Mouse (Mus musculus): ENCODE measurements around the gene Fbln5. TPM values are rescaled to one million over a fixed set of nuclear protein-coding genes. Genes with fewer than 3 reads are reported as not detected.

Fbln5 gene
- polyA plus RNA-seq, 1 experiment from 2014 or later = 7.6 TPM

- Histone ChIP-seq H3K4me2 (ENCODE audit: low read depth, low read length) (no peak overlapping the region), H3K36me3 (ENCODE audit: control insufficient read depth, insufficient read depth) (peaks cover 8% of the 10 kb centered on the region), H3K9ac (ENCODE audit: low read depth, low read length) (no peak overlapping the region), H3K9me3 (replicated peaks; ENCODE audit: control insufficient read depth, low read length) (no peaks in the 10 kb centered on the region), H3K27me3 (ENCODE audit: control insufficient read depth, insufficient read depth, low read depth, low read length) (no peaks in the 10 kb centered on the region), H3K4me3 (ENCODE audit: low read depth, low read length) (no peak overlapping the region), H3K4me1 (ENCODE audit: control insufficient read depth, low read depth, low read length) (no peaks in the 10 kb centered on the region), H3K27ac (ENCODE audit: low read length) (no peak overlapping the region)
- no peak for ATAC-seq (ENCODE audit: low read depth)
- WGBS (ENCODE audit: insufficient replicate concordance) = 73% methylated on average over 4 of the region's 4 CpGs
These were observed 15.9 kb upstream of the Fbln5 start for GRCm38 (mm10) chr12:101834715-101835114.

GRCm38 (mm10) chr12:101833776-101834175 is 14.9 kb upstream of the Fbln5 start:
- no peaks in the 10 kb centered on the region for H3K9me3 ChIP-seq (replicated peaks; ENCODE audit: control insufficient read depth, low read length)
- H3K27ac ChIP-seq (ENCODE audit: low read length) = no peak overlapping the region
- H3K9ac ChIP-seq (ENCODE audit: low read depth, low read length) = no peak overlapping the region
- H3K4me3 ChIP-seq (ENCODE audit: low read depth, low read length) = no peak overlapping the region
- H3K4me1 ChIP-seq (ENCODE audit: control insufficient read depth, low read depth, low read length) = no peaks in the 10 kb centered on the region
- WGBS (ENCODE audit: insufficient replicate concordance) = 81% methylated on average over 8 of the region's 8 CpGs
- no peak overlapping the region for H3K4me2 ChIP-seq (ENCODE audit: low read depth, low read length)
- H3K36me3 ChIP-seq (ENCODE audit: control insufficient read depth, insufficient read depth) = peaks cover 6% of the 10 kb centered on the region
- H3K27me3 ChIP-seq (ENCODE audit: control insufficient read depth, insufficient read depth, low read depth, low read length) = no peaks in the 10 kb centered on the region
- no peak for ATAC-seq (ENCODE audit: low read depth)

- Histone ChIP-seq H3K9me3 (replicated peaks; ENCODE audit: control insufficient read depth, low read length) (no peaks in the 10 kb centered on the region), H3K4me3 (ENCODE audit: low read depth, low read length) (no peak overlapping the region), H3K27me3 (ENCODE audit: control insufficient read depth, insufficient read depth, low read depth, low read length) (no peaks in the 10 kb centered on the region), H3K36me3 (ENCODE audit: control insufficient read depth, insufficient read depth) (peaks cover 5% of the 10 kb centered on the region; the same call in 1 of the 2 replicates), H3K9ac (ENCODE audit: low read depth, low read length) (no peak overlapping the region), H3K4me1 (ENCODE audit: control insufficient read depth, low read depth, low read length) (no peaks in the 10 kb centered on the region), H3K4me2 (ENCODE audit: low read depth, low read length) (no peak overlapping the region), H3K27ac (ENCODE audit: low read length) (no peak overlapping the region)
- WGBS (ENCODE audit: insufficient replicate concordance) = 81% methylated on average over 6 of the region's 6 CpGs
- no peak for ATAC-seq (ENCODE audit: low read depth)
These were observed 14.3 kb upstream of the Fbln5 start for GRCm38 (mm10) chr12:101833115-101833506.

GRCm38 (mm10) chr12:101832179-101833114 is 13.6 kb upstream of the Fbln5 start:
- Histone ChIP-seq H3K36me3 (ENCODE audit: control insufficient read depth, insufficient read depth) (peaks cover 2% of the 10 kb centered on the region; the same call in 1 of the 2 replicates), H3K4me3 (ENCODE audit: low read depth, low read length) (no peak overlapping the region), H3K9ac (ENCODE audit: low read depth, low read length) (no peak overlapping the region), H3K9me3 (replicated peaks; ENCODE audit: control insufficient read depth, low read length) (no peaks in the 10 kb centered on the region), H3K27ac (ENCODE audit: low read length) (no peak overlapping the region), H3K27me3 (ENCODE audit: control insufficient read depth, insufficient read depth, low read depth, low read length) (no peaks in the 10 kb centered on the region), H3K4me1 (ENCODE audit: control insufficient read depth, low read depth, low read length) (no peaks in the 10 kb centered on the region), H3K4me2 (ENCODE audit: low read depth, low read length) (no peak overlapping the region)
- ATAC-seq (ENCODE audit: low read depth) = no peak
- WGBS (ENCODE audit: insufficient replicate concordance) = 56% methylated on average over 7 of the region's 7 CpGs

GRCm38 (mm10) chr12:101831221-101831620 is 12.4 kb upstream of the Fbln5 start:
- ATAC-seq (ENCODE audit: low read depth) = no peak
- Histone ChIP-seq H3K36me3 (ENCODE audit: control insufficient read depth, insufficient read depth) (peaks cover 2% of the 10 kb centered on the region; the same call in 1 of the 2 replicates), H3K4me2 (ENCODE audit: low read depth, low read length) (no peak overlapping the region), H3K27me3 (ENCODE audit: control insufficient read depth, insufficient read depth, low read depth, low read length) (no peaks in the 10 kb centered on the region), H3K27ac (ENCODE audit: low read length) (no peak overlapping the region), H3K9me3 (replicated peaks; ENCODE audit: control insufficient read depth, low read length) (no peaks in the 10 kb centered on the region), H3K4me1 (ENCODE audit: control insufficient read depth, low read depth, low read length) (no peaks in the 10 kb centered on the region), H3K4me3 (ENCODE audit: low read depth, low read length) (no peak overlapping the region), H3K9ac (ENCODE audit: low read depth, low read length) (no peak overlapping the region)
- WGBS (ENCODE audit: insufficient replicate concordance) = 50% methylated on average over 4 of the region's 4 CpGs

GRCm38 (mm10) chr12:101823161-101823560 is 4.3 kb upstream of the Fbln5 start:
- H3K4me2 ChIP-seq (ENCODE audit: low read depth, low read length) = no peak overlapping the region
- H3K27me3 ChIP-seq (ENCODE audit: control insufficient read depth, insufficient read depth, low read depth, low read length) = peaks cover 17% of the 10 kb centered on the region
- no peaks in the 10 kb centered on the region for H3K9me3 ChIP-seq (replicated peaks; ENCODE audit: control insufficient read depth, low read length)
- no peaks in the 10 kb centered on the region for H3K36me3 ChIP-seq (ENCODE audit: control insufficient read depth, insufficient read depth)
- WGBS (ENCODE audit: insufficient replicate concordance) = 71% methylated on average over 4 of the region's 4 CpGs
- no peak overlapping the region for H3K27ac ChIP-seq (ENCODE audit: low read length)
- no peaks in the 10 kb centered on the region for H3K4me1 ChIP-seq (ENCODE audit: control insufficient read depth, low read depth, low read length)
- no peak overlapping the region for H3K9ac ChIP-seq (ENCODE audit: low read depth, low read length)
- ATAC-seq (ENCODE audit: low read depth) = no peak
- H3K4me3 ChIP-seq (ENCODE audit: low read depth, low read length) = no peak overlapping the region

- 12% methylated on average over 3 of the region's 3 CpGs for WGBS (ENCODE audit: insufficient replicate concordance)
These were observed 2.7 kb upstream of the Fbln5 start for GRCm38 (mm10) chr12:101821596-101821995.

GRCm38 (mm10) chr12:101819570-101819969 is 715 bp upstream of the Fbln5 start:
- ATAC-seq (ENCODE audit: low read depth) = no peak
- no peaks in the 10 kb centered on the region for H3K4me1 ChIP-seq (ENCODE audit: control insufficient read depth, low read depth, low read length)
- H3K4me3 ChIP-seq (ENCODE audit: low read depth, low read length) = peak overlapping the region; percentile 53
- H3K27me3 ChIP-seq (ENCODE audit: control insufficient read depth, insufficient read depth, low read depth, low read length) = peaks cover 20% of the 10 kb centered on the region
- WGBS (ENCODE audit: insufficient replicate concordance) = 26% methylated on average over 9 of the region's 9 CpGs
- H3K9ac ChIP-seq (ENCODE audit: low read depth, low read length) = no peak overlapping the region
- H3K27ac ChIP-seq (ENCODE audit: low read length) = no peak overlapping the region
- H3K36me3 ChIP-seq (ENCODE audit: control insufficient read depth, insufficient read depth) = no peaks in the 10 kb centered on the region
- H3K4me2 ChIP-seq (ENCODE audit: low read depth, low read length) = peak overlapping the region; percentile 66
- H3K9me3 ChIP-seq (replicated peaks; ENCODE audit: control insufficient read depth, low read length) = no peaks in the 10 kb centered on the region

More at GRCm38 (mm10) chr12:101821596-101821995, 2.7 kb upstream of the Fbln5 start:
- Histone ChIP-seq H3K27me3 (ENCODE audit: control insufficient read depth, insufficient read depth, low read depth, low read length) (peaks cover 20% of the 10 kb centered on the region), H3K27ac (ENCODE audit: low read length) (no peak overlapping the region), H3K9ac (ENCODE audit: low read depth, low read length) (no peak overlapping the region), H3K36me3 (ENCODE audit: control insufficient read depth, insufficient read depth) (no peaks in the 10 kb centered on the region), H3K4me3 (ENCODE audit: low read depth, low read length) (no peak overlapping the region), H3K4me1 (ENCODE audit: control insufficient read depth, low read depth, low read length) (no peaks in the 10 kb centered on the region), H3K4me2 (ENCODE audit: low read depth, low read length) (no peak overlapping the region), H3K9me3 (replicated peaks; ENCODE audit: control insufficient read depth, low read length) (no peaks in the 10 kb centered on the region)
- no peak for ATAC-seq (ENCODE audit: low read depth)

GRCm38 (mm10) chr12:101818246-101818607 is 628 bp downstream of the Fbln5 start:
- Histone ChIP-seq H3K36me3 (ENCODE audit: control insufficient read depth, insufficient read depth) (no peaks in the 10 kb centered on the region), H3K27me3 (ENCODE audit: control insufficient read depth, insufficient read depth, low read depth, low read length) (peaks cover 20% of the 10 kb centered on the region), H3K4me1 (ENCODE audit: control insufficient read depth, low read depth, low read length) (no peaks in the 10 kb centered on the region), H3K4me2 (ENCODE audit: low read depth, low read length) (peak overlapping the region; percentile 66), H3K27ac (ENCODE audit: low read length) (no peak overlapping the region), H3K9ac (ENCODE audit: low read depth, low read length) (no peak overlapping the region; the same call in 1 of the 2 replicates), H3K9me3 (replicated peaks; ENCODE audit: control insufficient read depth, low read length) (no peaks in the 10 kb centered on the region), H3K4me3 (ENCODE audit: low read depth, low read length) (peak overlapping the region; percentile 53)
- no peak for ATAC-seq (ENCODE audit: low read depth)
- WGBS (ENCODE audit: insufficient replicate concordance) = 20% methylated on average over 11 of the region's 11 CpGs
